Mouse (Mus musculus): Measurements from ENCODE around the gene Zfp346.
A peak's percentile ranks its signal among the peaks of the same experiment; 100 is the strongest.
"Not testable (repeated sequence)": the region's sequence is repeated elsewhere in the genome, so short reads cannot be mapped to it uniquely, and the experiment has no call there.

The Zfp346 gene

GRCm38 (mm10) chr13:55105045-55105952, at the start of gene Zfp346:
Gene Zfp346 (plus strand): TSS chr13:55105311.
- DNase-seq (ENCODE audit: low read depth, low spot score) = peak; percentile 88

- no peak for DNase-seq (ENCODE audit: low read depth, low spot score)
These were observed 47.1 kb upstream of the Zfp346 start for GRCm38 (mm10) chr13:55058042-55058441.

GRCm38 (mm10) chr13:55063276-55063675, 41.8 kb upstream of the Zfp346 start:
- no peak for DNase-seq (ENCODE audit: low read depth, low spot score)

DNA sequence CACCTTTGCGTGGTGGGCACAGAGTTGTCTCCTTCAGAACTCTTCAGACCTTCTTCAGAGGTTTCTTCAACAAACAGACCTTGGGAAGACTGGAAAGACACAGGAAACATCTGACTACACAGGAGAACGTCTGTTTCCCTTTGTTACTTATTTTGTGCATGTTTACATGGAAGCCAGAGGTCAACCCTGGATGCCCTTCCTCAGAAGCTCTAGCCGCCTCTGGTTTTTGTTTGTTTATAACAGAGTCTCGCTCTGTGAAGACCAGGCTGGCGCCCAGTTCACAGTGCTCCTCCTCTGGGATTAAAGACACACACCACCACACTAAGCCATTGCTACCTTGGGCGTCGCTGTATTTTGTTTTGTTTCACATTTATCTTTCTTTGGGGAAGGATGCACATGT, 35.4 kb upstream of the Zfp346 start:
- DNase-seq (ENCODE audit: low read depth, low spot score) = no peak

- peak; percentile 22 for DNase-seq (ENCODE audit: low read depth, low spot score)
These were observed 33.8 kb upstream of the Zfp346 start for GRCm38 (mm10) chr13:55071322-55071721.

DNA sequence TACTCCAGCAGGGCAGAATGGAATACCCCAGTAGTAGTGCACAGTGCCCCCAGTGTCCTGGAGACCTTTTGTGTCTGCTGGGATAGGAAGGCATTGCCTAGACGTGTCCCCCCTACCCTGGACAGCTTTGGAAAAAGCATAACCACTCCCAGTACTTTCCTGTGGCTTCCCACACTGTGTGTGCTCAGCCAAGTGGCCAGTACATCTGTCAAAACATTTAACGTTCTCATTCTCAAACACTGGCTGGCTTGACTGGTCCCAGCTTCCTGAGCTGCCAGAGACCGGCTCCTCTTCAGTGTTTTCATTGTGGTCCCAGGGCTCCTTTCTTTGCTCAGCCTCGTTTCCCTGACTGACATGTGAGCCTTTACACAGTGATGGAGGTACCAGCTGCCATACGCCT, 29.5 kb upstream of the Zfp346 start:
- no peak for DNase-seq (ENCODE audit: low read depth, low spot score)

GRCm38 (mm10) chr13:55092588-55092987, 12.5 kb upstream of the Zfp346 start:
- DNase-seq (ENCODE audit: low read depth, low spot score) = no peak

DNA sequence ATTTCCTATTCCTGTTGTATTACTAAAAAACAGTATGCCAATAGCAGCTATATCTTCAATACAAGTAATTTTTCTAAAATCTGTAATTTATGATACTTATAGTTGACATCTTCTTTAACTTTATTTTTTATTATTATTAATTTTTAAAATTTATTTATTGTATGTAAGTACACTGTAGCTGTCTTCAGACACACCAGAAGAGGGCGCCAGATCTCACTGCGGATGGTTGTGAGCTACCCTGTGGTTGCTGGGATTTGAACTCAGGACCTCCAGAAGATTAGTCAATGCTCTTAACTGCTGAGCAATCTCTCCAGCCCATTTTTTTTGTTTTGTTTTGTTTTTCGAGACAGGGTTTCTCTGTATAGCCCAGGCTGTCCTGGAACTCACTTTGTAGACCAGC, 7.3 kb upstream of the Zfp346 start:
- not testable (repeated sequence) for DNase-seq (ENCODE audit: low read depth, low spot score)

DNA sequence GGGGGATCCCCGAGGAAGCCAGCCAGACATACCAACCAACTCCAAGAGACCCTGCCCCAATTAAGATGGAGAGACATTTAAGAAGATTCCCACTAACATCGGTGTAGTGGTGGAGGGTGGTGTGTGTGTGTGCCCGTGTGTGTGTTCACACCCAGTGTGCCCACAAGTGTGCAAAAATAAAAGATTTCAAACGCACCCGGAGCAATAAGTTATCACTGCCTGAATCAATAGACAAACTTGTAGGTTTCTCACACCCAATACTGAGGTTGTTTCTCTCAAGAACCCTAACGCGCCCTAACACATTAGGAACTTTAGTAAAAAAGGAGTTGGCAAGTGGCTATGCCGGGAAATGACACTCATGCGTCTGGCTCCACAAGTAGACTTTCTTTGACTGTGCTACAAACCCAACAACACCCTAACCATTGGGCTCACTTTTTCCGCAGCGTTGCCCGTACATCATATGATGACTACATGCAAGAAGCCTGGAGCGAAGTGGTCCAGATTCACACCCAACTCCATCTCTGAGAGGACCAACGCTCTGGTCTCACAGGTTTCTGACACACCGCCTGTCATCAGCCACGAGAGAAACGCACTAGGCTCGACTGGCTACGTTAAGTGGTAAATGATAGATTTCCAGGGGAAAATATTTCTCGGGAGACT, 5.9 kb upstream of the Zfp346 start:
- DNase-seq (ENCODE audit: low read depth, low spot score) = peak; percentile 3

- peak; percentile 68 for DNase-seq (ENCODE audit: low read depth, low spot score)
These were observed 5.2 kb upstream of the Zfp346 start, which contains the start of gene Uimc1 for GRCm38 (mm10) chr13:55099726-55100478. Gene Uimc1 (minus strand): TSS chr13:55100300.

DNA sequence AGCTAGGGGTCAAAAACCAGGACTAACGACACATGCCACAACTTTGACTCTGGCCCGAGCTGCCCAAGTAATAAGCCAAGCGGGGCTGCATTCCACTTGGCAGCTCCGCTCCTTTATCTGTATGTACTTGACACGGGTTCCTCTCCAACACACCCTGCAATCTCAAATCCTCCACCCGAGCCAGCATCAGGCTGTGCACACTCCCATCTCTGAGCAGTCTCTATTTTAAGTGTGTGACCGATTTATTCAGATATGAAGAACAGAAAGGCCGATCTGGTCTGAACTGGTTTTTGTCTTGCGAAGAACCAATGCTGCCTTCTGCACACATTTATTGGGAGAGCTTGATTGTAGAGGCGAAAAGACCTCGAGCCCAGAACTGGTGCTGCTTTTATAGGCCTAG, 3.5 kb upstream of the Zfp346 start:
- no peak for DNase-seq (ENCODE audit: low read depth, low spot score)

GRCm38 (mm10) chr13:55102366-55102765, 2.7 kb upstream of the Zfp346 start:
- no peak for DNase-seq (ENCODE audit: low read depth, low spot score)

DNA sequence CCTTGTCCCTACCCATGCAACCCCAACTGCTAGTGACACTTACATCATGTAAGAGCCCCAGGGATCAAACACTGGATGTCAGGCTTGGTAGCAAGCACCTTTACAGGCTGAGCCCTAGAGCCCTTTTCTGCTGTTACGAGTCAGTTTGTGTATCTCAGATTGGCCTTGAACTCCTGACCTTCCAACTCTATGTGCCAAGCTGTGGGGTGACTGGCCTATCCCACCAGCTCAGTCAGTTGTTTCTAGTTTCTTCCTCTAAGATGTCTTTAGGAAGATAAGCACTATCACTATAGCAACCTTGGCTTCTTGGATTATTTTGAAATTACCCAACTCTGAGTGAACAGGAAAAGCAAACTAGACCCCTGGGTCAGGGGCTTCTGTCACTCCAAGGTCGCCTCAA, 1.8 kb upstream of the Zfp346 start:
- no peak for DNase-seq (ENCODE audit: low read depth, low spot score)

- no peak for DNase-seq (ENCODE audit: low read depth, low spot score)
These were observed 1.0 kb downstream of the Zfp346 start for GRCm38 (mm10) chr13:55105953-55106691.

DNA sequence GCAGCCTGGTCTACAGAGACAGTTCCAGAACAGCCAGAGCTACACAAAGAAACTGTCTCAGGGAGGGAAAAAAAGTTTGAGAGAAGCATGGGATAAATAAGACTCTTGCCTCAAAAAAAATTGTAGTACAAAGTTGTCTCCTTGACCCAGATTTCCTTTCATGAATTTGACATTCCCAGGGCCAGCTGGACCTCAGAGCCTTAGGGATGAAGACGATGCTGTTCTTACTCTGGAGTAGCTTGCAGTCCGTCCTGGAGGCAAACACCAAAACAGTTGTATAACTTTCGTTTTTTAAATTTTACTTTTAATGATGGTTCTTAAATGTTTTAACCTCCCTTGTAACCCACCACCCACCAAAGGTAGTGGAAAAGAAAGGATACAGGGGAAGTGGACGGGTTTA, 2.0 kb downstream of the Zfp346 start:
- no peak for DNase-seq (ENCODE audit: low read depth, low spot score)

DNA sequence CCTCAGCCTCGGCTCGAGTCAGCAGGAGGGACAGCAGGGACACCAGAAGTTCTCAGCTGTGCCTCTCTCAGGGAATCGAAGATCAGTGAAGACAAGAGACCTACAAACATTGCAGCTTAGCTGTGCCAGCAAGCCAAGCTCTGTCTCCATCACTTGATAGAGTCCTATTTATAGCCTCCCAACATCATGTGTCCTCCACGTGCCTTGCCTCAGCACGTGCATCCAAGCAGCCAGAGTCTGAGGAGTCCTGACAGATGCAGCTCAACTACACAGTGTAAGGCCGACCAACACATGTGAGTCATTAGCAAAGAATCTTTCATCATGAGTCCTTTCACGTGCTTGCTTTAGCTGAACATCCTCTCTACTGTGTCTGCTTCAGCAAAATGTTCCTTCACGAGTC, 2.6 kb downstream of the Zfp346 start:
- no peak for DNase-seq (ENCODE audit: low read depth, low spot score)

- DNase-seq (ENCODE audit: low read depth, low spot score) = no peak
These were observed 9.3 kb downstream of the Zfp346 start for GRCm38 (mm10) chr13:55114375-55114774.

DNA sequence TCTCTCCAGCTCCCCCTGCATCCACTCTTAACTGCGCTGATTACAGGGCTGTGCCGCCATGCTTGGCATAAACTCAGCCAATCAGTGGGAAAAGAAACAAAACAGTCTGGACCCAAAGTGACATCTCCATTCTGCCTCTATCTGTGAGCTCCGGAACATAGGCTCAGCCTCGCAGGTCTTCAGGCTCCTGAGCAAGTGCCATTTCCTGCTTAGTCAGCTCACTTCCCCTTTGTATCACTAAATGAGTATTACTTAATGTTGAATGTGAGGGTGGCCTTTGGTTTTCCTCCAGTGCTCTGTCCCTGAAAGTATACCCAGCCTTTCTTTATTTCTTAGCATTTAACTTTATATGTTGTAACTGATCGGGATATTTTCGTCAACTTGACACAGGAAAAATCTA, 19.8 kb downstream of the Zfp346 start:
- no peak for DNase-seq (ENCODE audit: low read depth, low spot score)

DNA sequence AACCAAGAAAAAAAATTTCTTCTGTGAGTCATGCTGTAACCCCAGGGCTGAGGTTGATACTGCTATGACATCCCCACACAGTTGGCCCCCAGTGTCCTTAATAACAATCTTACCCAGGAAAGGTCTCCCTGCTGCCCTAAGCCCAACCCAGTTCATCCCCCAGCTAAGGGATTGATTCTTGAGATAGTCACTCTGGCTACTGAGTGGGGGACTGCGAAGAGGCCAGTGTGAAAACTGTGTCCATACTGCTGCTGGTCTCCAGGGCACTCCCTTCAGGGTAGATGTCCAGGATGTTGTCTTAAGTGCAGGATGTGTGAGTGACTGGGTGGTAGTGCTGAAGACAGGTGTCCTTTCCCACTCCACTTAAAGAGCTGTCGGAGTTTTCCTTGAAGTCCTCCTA, 28.3 kb downstream of the Zfp346 start, which contains the start of gene Gm17617:
TSS of gene Gm17617 (minus strand) at position 101 of the 400 bp plus-strand sequence.
- no peak for DNase-seq (ENCODE audit: low read depth, low spot score)

DNA sequence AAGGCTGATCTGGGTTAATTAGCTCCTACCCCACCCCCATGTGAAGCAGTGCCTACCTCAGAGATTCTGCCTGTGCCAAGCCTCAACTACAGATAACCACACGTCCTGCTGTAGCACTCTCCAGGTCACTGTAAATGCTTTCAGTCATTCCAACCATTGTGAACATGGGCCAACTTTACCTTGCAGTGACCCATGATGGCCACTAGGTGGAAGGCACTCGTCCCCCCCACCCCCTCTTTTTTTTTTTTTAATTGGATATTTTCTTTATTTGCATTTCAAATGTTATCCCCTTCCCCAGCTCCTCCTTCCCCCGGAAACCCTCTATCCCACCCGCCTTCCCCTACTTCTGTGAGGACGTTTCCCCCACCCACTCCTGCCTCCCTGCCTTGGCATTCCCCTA, 30.3 kb downstream of the Zfp346 start:
- DNase-seq (ENCODE audit: low read depth, low spot score) = no peak

DNA sequence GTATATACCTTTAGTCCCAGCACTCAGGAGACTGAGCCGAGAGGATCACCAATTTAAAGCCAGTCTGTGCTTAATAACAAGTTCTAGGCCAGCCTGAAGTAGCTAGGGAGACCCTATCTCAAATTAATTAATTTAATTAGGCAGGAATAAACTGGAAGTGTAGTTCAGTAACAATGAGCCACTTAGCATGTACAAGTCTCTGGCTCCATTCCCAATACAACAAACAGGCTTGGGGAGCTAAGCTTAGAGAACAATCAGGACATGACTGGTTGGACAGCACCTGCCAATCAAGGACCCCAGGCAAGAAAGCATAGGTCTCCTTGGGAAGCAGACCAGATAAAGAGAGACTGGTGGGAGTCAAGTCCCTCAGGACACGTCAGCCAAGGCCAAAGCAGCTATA, 35.2 kb downstream of the Zfp346 start:
- no peak for DNase-seq (ENCODE audit: low read depth, low spot score)
